Mouse (Mus musculus): ENCODE measurements at regions not wholly inside any gene's neighbourhood (a gene's known extent, or its start where the extent isn't known, plus 50 kb on each side); places are given as distances from the start of the nearest gene placed in this dataset.

DNA sequence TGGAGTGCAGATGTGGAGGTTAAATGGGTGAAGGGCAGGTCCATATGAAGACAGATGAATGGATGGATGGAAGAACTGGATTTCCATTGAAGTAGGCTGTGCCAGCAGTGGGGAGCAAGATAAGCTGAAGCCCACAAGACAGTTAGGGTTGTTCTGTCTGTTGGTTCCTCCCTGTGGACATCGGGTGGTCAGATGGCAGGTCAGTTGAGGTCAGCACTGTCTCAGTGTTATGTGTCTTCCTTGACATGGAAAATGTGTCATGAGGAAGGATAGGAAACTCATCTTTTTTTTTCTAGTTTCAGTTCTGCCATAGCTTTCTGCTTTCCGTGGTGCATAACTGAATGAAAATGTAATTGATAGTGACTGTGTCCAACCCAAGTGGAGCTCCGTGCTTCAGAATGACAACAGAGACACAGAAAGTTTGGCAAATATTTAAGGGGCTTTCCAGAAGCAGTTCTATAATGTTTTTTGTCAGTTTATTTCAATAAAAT lies 297.2 kb downstream of the Ankrd50 start:
- Histone ChIP-seq H3K27me3 (replicated peaks; ENCODE audit: control insufficient read depth, insufficient read depth, low read length) (no peaks in the 10 kb centered on the region), H3K27ac (ENCODE audit: low read depth, low read length) (no peak overlapping the region), H3K9me3 (ENCODE audit: control insufficient read depth) (no peaks in the 10 kb centered on the region), H3K4me1 (replicated peaks; ENCODE audit: control insufficient read depth, insufficient read depth, low read length) (no peaks in the 10 kb centered on the region), H3K4me3 (ENCODE audit: low read depth, low read length) (no peak overlapping the region), H3K4me2 (replicated peaks; ENCODE audit: low read depth) (no peak overlapping the region), H3K36me3 (ENCODE audit: control insufficient read depth, insufficient read depth) (no peaks in the 10 kb centered on the region), H3K9ac (ENCODE audit: low read depth, low read length) (no peak overlapping the region)
- no peak for TF ChIP-seq CTCF (IDR thresholded peaks at IDR 0.05; ENCODE audit: low read depth)
- ATAC-seq, result no peak
- 79% methylated on average over 3 of the region's 3 CpGs for WGBS

DNA sequence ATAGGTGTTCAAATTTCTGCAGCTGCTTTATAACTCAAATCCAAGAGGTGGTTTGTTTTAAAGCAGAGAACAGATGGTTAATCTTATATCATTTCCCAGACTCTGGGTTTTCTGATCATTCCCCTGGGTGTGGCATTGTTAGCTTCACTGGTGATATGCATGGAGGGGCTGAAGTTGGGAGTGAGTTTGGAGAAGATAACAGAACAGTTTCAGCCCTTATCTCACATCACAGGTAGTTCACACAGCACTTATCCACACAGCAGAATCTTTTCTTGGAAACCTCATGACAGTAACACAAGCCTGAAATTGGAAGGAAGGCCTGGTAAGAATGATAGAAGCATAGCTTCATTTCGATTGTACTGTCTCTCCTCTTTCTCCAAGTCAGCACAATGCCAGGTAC lies 298.1 kb downstream of the Ankrd50 start:
- 84% methylated on average over 1 of the region's 1 CpGs for WGBS
- no peak overlapping the region for H3K27ac ChIP-seq (ENCODE audit: low read depth, low read length)
- no peaks in the 10 kb centered on the region for H3K9me3 ChIP-seq (ENCODE audit: control insufficient read depth)
- no peak for ATAC-seq
- no peak for TF ChIP-seq CTCF (IDR thresholded peaks at IDR 0.05; ENCODE audit: low read depth)
- H3K9ac ChIP-seq (ENCODE audit: low read depth, low read length), result no peak overlapping the region
- no peaks in the 10 kb centered on the region for H3K4me1 ChIP-seq (replicated peaks; ENCODE audit: control insufficient read depth, insufficient read depth, low read length)
- H3K4me2 ChIP-seq (replicated peaks; ENCODE audit: low read depth), result no peak overlapping the region
- no peak overlapping the region for H3K4me3 ChIP-seq (ENCODE audit: low read depth, low read length)
- H3K27me3 ChIP-seq (replicated peaks; ENCODE audit: control insufficient read depth, insufficient read depth, low read length), result no peaks in the 10 kb centered on the region
- no peaks in the 10 kb centered on the region for H3K36me3 ChIP-seq (ENCODE audit: control insufficient read depth, insufficient read depth)

DNA sequence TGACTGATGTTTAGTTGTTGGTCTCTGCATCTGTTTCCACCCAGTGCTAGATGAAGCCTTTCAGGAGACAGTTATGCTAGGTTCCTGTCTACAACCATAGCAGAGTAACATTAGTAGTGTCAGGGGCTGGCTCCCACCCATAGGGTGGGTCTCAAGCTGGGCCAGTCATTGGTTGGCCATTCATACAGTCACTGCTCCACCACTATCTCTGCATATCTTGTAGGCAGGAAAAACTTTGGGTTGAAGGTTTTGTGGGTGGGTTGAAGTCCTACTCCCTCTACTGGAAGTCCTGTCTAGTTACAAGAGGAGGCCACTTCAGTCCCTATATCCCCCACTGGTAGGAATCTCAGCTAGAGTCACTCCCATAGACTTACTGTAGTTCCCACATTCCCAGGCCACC lies 306.3 kb downstream of the Ankrd50 start:
- no peak for ATAC-seq
- no peaks in the 10 kb centered on the region for H3K9me3 ChIP-seq (ENCODE audit: control insufficient read depth)
- no peak overlapping the region for H3K4me3 ChIP-seq (ENCODE audit: low read depth, low read length)
- H3K36me3 ChIP-seq (ENCODE audit: control insufficient read depth, insufficient read depth), result no peaks in the 10 kb centered on the region
- H3K4me1 ChIP-seq (replicated peaks; ENCODE audit: control insufficient read depth, insufficient read depth, low read length), result no peaks in the 10 kb centered on the region
- H3K27ac ChIP-seq (ENCODE audit: low read depth, low read length), result no peak overlapping the region
- no peak overlapping the region for H3K4me2 ChIP-seq (replicated peaks; ENCODE audit: low read depth)
- TF ChIP-seq CTCF (IDR thresholded peaks at IDR 0.05; ENCODE audit: low read depth), result peak; percentile 16; the same call in 1 of the 2 replicates
- no peak overlapping the region for H3K9ac ChIP-seq (ENCODE audit: low read depth, low read length)
- no peaks in the 10 kb centered on the region for H3K27me3 ChIP-seq (replicated peaks; ENCODE audit: control insufficient read depth, insufficient read depth, low read length)

DNA sequence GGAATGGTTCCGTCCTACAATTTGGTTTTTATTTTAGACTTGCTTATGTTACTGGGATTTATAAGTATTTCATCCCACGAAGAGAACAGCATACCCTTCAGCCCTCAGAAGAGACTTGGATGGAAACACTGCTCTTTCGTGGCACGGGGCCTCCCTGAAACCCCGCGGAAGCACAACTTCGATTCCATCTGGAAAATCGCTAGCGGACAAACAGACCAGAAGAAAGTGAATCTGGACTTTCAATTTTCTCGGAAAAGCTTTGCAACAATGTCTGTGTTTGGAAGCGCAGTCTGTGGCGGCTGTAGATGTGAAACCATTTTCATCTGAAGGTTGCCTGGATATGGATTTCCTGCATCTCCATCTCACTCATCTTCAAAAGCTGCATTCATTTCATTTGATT lies 308.7 kb downstream of the Ankrd50 start:
- H3K9me3 ChIP-seq (ENCODE audit: control insufficient read depth), result no peaks in the 10 kb centered on the region
- WGBS, result 72% methylated on average over 12 of the region's 12 CpGs
- H3K27ac ChIP-seq (ENCODE audit: low read depth, low read length), result no peak overlapping the region
- ATAC-seq, result no peak
- no peak overlapping the region for H3K4me3 ChIP-seq (ENCODE audit: low read depth, low read length)
- H3K4me2 ChIP-seq (replicated peaks; ENCODE audit: low read depth), result 0 out of 2 replicates have a peak overlapping the region, but pooled peaks have one; percentile 21
- H3K27me3 ChIP-seq (replicated peaks; ENCODE audit: control insufficient read depth, insufficient read depth, low read length), result no peaks in the 10 kb centered on the region
- TF ChIP-seq CTCF (IDR thresholded peaks at IDR 0.05; ENCODE audit: low read depth), result no peak
- no peak overlapping the region for H3K9ac ChIP-seq (ENCODE audit: low read depth, low read length)
- H3K36me3 ChIP-seq (ENCODE audit: control insufficient read depth, insufficient read depth), result no peaks in the 10 kb centered on the region
- no peaks in the 10 kb centered on the region for H3K4me1 ChIP-seq (replicated peaks; ENCODE audit: control insufficient read depth, insufficient read depth, low read length)

DNA sequence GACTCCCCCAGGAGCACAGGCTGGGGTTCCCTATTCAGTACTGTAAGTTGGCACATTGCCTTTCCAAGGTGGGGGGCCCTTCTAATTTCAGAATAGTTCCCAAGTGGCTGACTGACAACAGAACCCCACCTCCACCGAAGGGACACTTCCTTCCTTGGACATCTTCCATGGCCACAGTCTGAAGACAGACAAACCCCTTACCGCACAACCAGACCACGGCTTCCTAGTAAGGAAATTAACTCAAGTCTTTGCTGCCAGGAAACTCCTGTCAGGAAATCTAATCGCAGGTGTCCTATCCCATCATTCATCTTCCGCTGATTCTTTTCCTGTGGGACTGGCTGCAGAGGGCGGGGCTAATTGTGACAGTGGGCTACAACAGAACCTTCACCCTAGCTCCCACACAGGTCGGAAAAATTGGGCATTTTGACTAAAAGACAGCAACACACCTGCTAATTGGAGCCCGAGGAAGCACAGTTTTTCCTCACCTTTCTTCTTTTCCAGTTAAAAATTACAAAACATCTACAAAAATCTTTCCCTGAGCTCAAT lies 309.8 kb downstream of the Ankrd50 start:
- no peak overlapping the region for H3K9ac ChIP-seq (ENCODE audit: low read depth, low read length)
- H3K27me3 ChIP-seq (replicated peaks; ENCODE audit: control insufficient read depth, insufficient read depth, low read length), result no peaks in the 10 kb centered on the region
- H3K27ac ChIP-seq (ENCODE audit: low read depth, low read length), result no peak overlapping the region
- H3K4me2 ChIP-seq (replicated peaks; ENCODE audit: low read depth), result no peak overlapping the region
- no peaks in the 10 kb centered on the region for H3K4me1 ChIP-seq (replicated peaks; ENCODE audit: control insufficient read depth, insufficient read depth, low read length)
- no peaks in the 10 kb centered on the region for H3K9me3 ChIP-seq (ENCODE audit: control insufficient read depth)
- WGBS, result 73% methylated on average over 8 of the region's 8 CpGs
- no peak for TF ChIP-seq CTCF (IDR thresholded peaks at IDR 0.05; ENCODE audit: low read depth)
- ATAC-seq, result no peak
- no peak overlapping the region for H3K4me3 ChIP-seq (ENCODE audit: low read depth, low read length)
- no peaks in the 10 kb centered on the region for H3K36me3 ChIP-seq (ENCODE audit: control insufficient read depth, insufficient read depth)

DNA sequence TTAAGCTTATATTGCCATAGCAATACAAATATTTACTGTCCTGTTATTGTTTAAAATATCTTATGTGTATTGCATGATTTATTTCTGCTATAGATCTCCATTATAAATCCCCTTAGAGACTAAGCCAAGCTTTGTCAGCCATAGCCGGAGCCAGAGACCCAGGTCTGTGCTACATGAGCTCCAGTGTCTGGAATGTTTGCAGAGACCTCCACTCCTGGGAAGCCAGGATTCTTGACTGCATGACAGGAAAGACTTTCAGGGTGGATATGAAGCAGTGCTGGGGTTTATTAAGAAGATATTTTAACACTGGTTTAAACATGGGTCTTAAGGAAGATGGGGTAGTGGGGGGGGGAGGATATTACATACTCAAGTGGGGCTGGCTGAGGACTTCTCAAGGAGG lies 332.2 kb downstream of the Ankrd50 start:
- H3K9ac ChIP-seq (ENCODE audit: low read depth, low read length), result no peak overlapping the region
- 67% methylated on average over 1 of the region's 1 CpGs for WGBS
- H3K4me2 ChIP-seq (replicated peaks; ENCODE audit: low read depth), result no peak overlapping the region
- no peak overlapping the region for H3K27ac ChIP-seq (ENCODE audit: low read depth, low read length)
- ATAC-seq, result no peak
- TF ChIP-seq CTCF (IDR thresholded peaks at IDR 0.05; ENCODE audit: low read depth), result no peak
- no peaks in the 10 kb centered on the region for H3K27me3 ChIP-seq (replicated peaks; ENCODE audit: control insufficient read depth, insufficient read depth, low read length)
- no peaks in the 10 kb centered on the region for H3K4me1 ChIP-seq (replicated peaks; ENCODE audit: control insufficient read depth, insufficient read depth, low read length)
- no peaks in the 10 kb centered on the region for H3K9me3 ChIP-seq (ENCODE audit: control insufficient read depth)
- no peaks in the 10 kb centered on the region for H3K36me3 ChIP-seq (ENCODE audit: control insufficient read depth, insufficient read depth)
- H3K4me3 ChIP-seq (ENCODE audit: low read depth, low read length), result no peak overlapping the region

DNA sequence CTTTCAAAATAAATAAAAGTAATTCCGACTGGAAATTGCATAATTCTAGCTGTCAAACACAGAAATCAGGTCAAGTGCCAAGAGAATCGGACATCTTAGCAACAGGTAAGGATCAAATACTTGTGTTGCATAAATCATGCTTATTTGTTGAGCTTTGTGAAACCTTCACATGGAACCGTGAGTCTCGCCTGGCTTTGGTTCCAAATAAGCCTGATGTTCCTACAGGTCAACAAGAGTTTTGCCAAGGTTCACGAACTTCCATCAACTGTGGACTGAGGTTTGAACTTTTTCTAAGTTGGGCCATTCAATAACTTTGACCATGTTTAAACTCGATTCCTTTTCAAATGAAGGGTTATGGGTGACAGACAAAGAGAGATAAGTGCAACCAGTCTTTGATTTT lies 332.8 kb downstream of the Ankrd50 start:
- Histone ChIP-seq H3K4me2 (replicated peaks; ENCODE audit: low read depth) (no peak overlapping the region), H3K27ac (ENCODE audit: low read depth, low read length) (no peak overlapping the region), H3K4me3 (ENCODE audit: low read depth, low read length) (no peak overlapping the region), H3K36me3 (ENCODE audit: control insufficient read depth, insufficient read depth) (no peaks in the 10 kb centered on the region), H3K27me3 (replicated peaks; ENCODE audit: control insufficient read depth, insufficient read depth, low read length) (no peaks in the 10 kb centered on the region), H3K9me3 (ENCODE audit: control insufficient read depth) (no peaks in the 10 kb centered on the region), H3K9ac (ENCODE audit: low read depth, low read length) (no peak overlapping the region), H3K4me1 (replicated peaks; ENCODE audit: control insufficient read depth, insufficient read depth, low read length) (no peaks in the 10 kb centered on the region)
- no peak for TF ChIP-seq CTCF (IDR thresholded peaks at IDR 0.05; ENCODE audit: low read depth)
- ATAC-seq, result no peak
- 69% methylated on average over 6 of the region's 6 CpGs for WGBS
